In genomic region chr11:11462561-11462890, GRCm38 (mm10) we compare ENCODE assay signal across 8 mouse cellular contexts. TPM values are rescaled to one million over a fixed set of nuclear protein-coding genes. Genes with fewer than 3 reads are reported as not detected.
DNase-seq lines count a peak whose midpoint lies in the region; ATAC-seq and TF ChIP-seq lines count a peak whose summit lies in the region.

No protein-coding gene starts in this region.

- no peaks in the 10 kb centered on the region for H3K9me3 ChIP-seq in limb, embryonic 15.5 days
- H3K9me3 ChIP-seq in stomach, postnatal 0 days (ENCODE audit: control insufficient read depth, low read length): no peaks in the 10 kb centered on the region

- intact Hi-C loops in heart, adult 2 months (cut with DNase I): loop anchor here (10.0 kb wide), 1 partner anchor 512 kb away; no protein-coding TSS in a partner anchor

- H3K4me2 ChIP-seq in limb, embryonic 15.5 days: peak overlapping the region; percentile 74
- peak overlapping the region; percentile 79 for H3K4me2 ChIP-seq in stomach, postnatal 0 days (replicated peaks; ENCODE audit: low read depth)

- no peak overlapping the region for H3K9ac ChIP-seq in heart, adult 2 months (ENCODE audit: low read depth, low read length)
- H3K9ac ChIP-seq in limb, embryonic 15.5 days: no peak overlapping the region
- H3K9ac ChIP-seq in stomach, postnatal 0 days (ENCODE audit: low read length): peak overlapping the region; percentile 79

- H3K27ac ChIP-seq in heart, adult 2 months: no peak overlapping the region; the same call in 1 of the 2 replicates
- peak overlapping the region; percentile 43 for H3K27ac ChIP-seq in thymus, adult 2 months (ENCODE audit: control insufficient read depth, insufficient read depth, low read length)
- peak overlapping the region; percentile 84; the same call in 1 of the 2 replicates for H3K27ac ChIP-seq in limb, embryonic 15.5 days
- no peak overlapping the region for H3K27ac ChIP-seq in stomach, postnatal 0 days (replicated peaks)

- no peak for ATAC-seq in limb, embryonic 15.5 days (ENCODE audit: insufficient number of reproducible peaks, low FRiP score, low TSS enrichment, low read depth)
- ATAC-seq in stomach, postnatal 0 days (ENCODE audit: low FRiP score, low TSS enrichment): no peak

- H3K27me3 ChIP-seq in heart, adult 2 months (ENCODE audit: control insufficient read depth, insufficient read depth, low read length): no peaks in the 10 kb centered on the region
- no peaks in the 10 kb centered on the region for H3K27me3 ChIP-seq in thymus, adult 2 months (ENCODE audit: control insufficient read depth, insufficient read depth, low read length)
- H3K27me3 ChIP-seq in limb, embryonic 15.5 days: no peaks in the 10 kb centered on the region
- no peaks in the 10 kb centered on the region for H3K27me3 ChIP-seq in stomach, postnatal 0 days (ENCODE audit: control insufficient read depth, insufficient read depth, low read length)

- no peak for DNase-seq in heart, adult 2 months
- no peak for DNase-seq in heart, adult 8-10 months (ENCODE audit: low spot score)
- no peak for DNase-seq in thymus, adult 2 months
- no peak for DNase-seq in thymus, postnatal 10 days (ENCODE audit: low spot score in 2 of 2)
- no peak for DNase-seq in stomach, postnatal 0 days (ENCODE audit: low spot score)
- DNase-seq in c-Kit-positive CD71-positive TER-119-positive erythroid progenitor cells, embryonic 14.5 days (ENCODE audit: low spot score): no peak
- no peak for DNase-seq in right cerebral cortex, adult 2 months (ENCODE audit: low spot score in 2 of 2)

- TF ChIP-seq CTCF in heart, adult 2 months (IDR thresholded peaks at IDR 0.05): no peak
- no peak for TF ChIP-seq CTCF in thymus, adult 2 months (IDR thresholded peaks at IDR 0.05; ENCODE audit: borderline replicate concordance, control insufficient read depth, extremely low read depth, insufficient read depth, low read length, poor library complexity)
- no peak for TF ChIP-seq CTCF in stomach, postnatal 0 days (IDR thresholded peaks at IDR 0.05; ENCODE audit: low read depth)

- WGBS in heart, adult 2 months: 75% methylated on average over 5 of the region's 5 CpGs
- 50% methylated on average over 5 of the region's 5 CpGs for WGBS in thymus, adult 2 months
- WGBS in limb, embryonic 15.5 days: 82% methylated on average over 5 of the region's 5 CpGs
- WGBS in stomach, postnatal 0 days: 80% methylated on average over 5 of the region's 5 CpGs

- H3K79me2 ChIP-seq in heart, adult 2 months (replicated peaks; ENCODE audit: control insufficient read depth, insufficient read depth, low read length): no peaks in the 10 kb centered on the region

- H3K4me3 ChIP-seq in heart, adult 2 months: peak overlapping the region; percentile 46
- H3K4me3 ChIP-seq in thymus, adult 2 months (ENCODE audit: control insufficient read depth, insufficient read depth, low read length): peak overlapping the region; percentile 64
- H3K4me3 ChIP-seq in limb, embryonic 15.5 days: peak overlapping the region; percentile 68
- H3K4me3 ChIP-seq in stomach, postnatal 0 days (ENCODE audit: low read depth, low read length): peak overlapping the region; percentile 67

- TF ChIP-seq EP300 in heart, adult 2 months (IDR thresholded peaks at IDR 0.05; ENCODE audit: insufficient read depth, low read depth, low read length): no peak
- TF ChIP-seq EP300 in stomach, postnatal 0 days (optimal IDR thresholded peaks at IDR 0.05): no peak

- TF ChIP-seq POLR2A in heart, adult 2 months (IDR thresholded peaks at IDR 0.05; ENCODE audit: insufficient read depth, low read depth, low read length): no peak
- TF ChIP-seq POLR2A in thymus, adult 2 months (IDR thresholded peaks at IDR 0.05; ENCODE audit: control insufficient read depth, extremely low read depth, insufficient read depth, low read length, poor library complexity): no peak

- no peaks in the 10 kb centered on the region for H3K4me1 ChIP-seq in heart, adult 2 months (ENCODE audit: control insufficient read depth, insufficient read depth, low read length)
- H3K4me1 ChIP-seq in thymus, adult 2 months (replicated peaks; ENCODE audit: control insufficient read depth, insufficient read depth, low read length): no peaks in the 10 kb centered on the region
- peaks cover 3% of the 10 kb centered on the region; the same call in 1 of the 2 replicates for H3K4me1 ChIP-seq in limb, embryonic 15.5 days
- H3K4me1 ChIP-seq in stomach, postnatal 0 days (replicated peaks; ENCODE audit: control insufficient read depth, insufficient read depth): 0 out of 2 replicates have a peak, but pooled peaks cover 3% of the 10 kb centered on the region

- H3K36me3 ChIP-seq in heart, adult 2 months (ENCODE audit: control insufficient read depth, insufficient read depth, low read length): no peaks in the 10 kb centered on the region
- no peaks in the 10 kb centered on the region for H3K36me3 ChIP-seq in thymus, adult 2 months (ENCODE audit: control insufficient read depth, insufficient read depth, low read length)
- H3K36me3 ChIP-seq in limb, embryonic 15.5 days: no peaks in the 10 kb centered on the region
- H3K36me3 ChIP-seq in stomach, postnatal 0 days (ENCODE audit: control insufficient read depth, insufficient read depth, low read length): no peaks in the 10 kb centered on the region

RNA-seq across cellular contexts. Expression of gene Zpbp, which starts 0.3 kb away (rescaled TPM):
- under 1 TPM; 0.52 to 0.60 TPM for total RNA-seq in heart, adult 2 months (2021)
- polyA plus RNA-seq in heart, adult 2 months (2012; rRNA removed): 0.16 and 0.41 TPM in 2 replicates
- total RNA-seq in heart, adult 8-10 months (2022): under 1 TPM; 0.57 to 0.73 (median 0.64) TPM
- polyA plus RNA-seq in thymus, adult 2 months (2012; rRNA removed): 0.53 and 0.54 TPM in 2 replicates
- polyA plus RNA-seq in limb, embryonic 15.5 days (2015; fragmentation: Nextera tagmentation; extraction: Ambion mirVana): 0.58 and 0.63 TPM in 2 replicates
- 0.29 and 0.33 TPM in 2 replicates for polyA plus RNA-seq in stomach, postnatal 0 days (2015; fragmentation: Nextera tagmentation; extraction: Ambion mirVana)

RNA-seq across cellular contexts. Expression of gene Spata48, which starts 0.6 kb away (rescaled TPM):
- total RNA-seq in heart, adult 2 months (2021): 1 to 10 TPM in 1 of 2 experiments, under 1 TPM in 1; 0.59 to 1.0 TPM
- polyA plus RNA-seq in heart, adult 2 months (2012; rRNA removed): 0.20 and 1.1 TPM in 2 replicates
- 1 to 10 TPM in 2 of 4 experiments, under 1 TPM in 1, not detected in 1; 0.80 to 1.3 (median 1.3) TPM for total RNA-seq in heart, adult 8-10 months (2022)
- 4.0 and 6.0 TPM in 2 replicates for polyA plus RNA-seq in thymus, adult 2 months (2012; rRNA removed)
- 0.28 and 0.50 TPM in 2 replicates for polyA plus RNA-seq in limb, embryonic 15.5 days (2015; fragmentation: Nextera tagmentation; extraction: Ambion mirVana)
- polyA plus RNA-seq in stomach, postnatal 0 days (2015; fragmentation: Nextera tagmentation; extraction: Ambion mirVana): 0.78 and 1.2 TPM in 2 replicates

Comparison
In these comparisons a context has a peak if more than half of its experiments do, and no peak if none do; other contexts are left out.
1. H3K27ac ChIP-seq: peak in thymus, adult 2 months (single experiment) and limb, embryonic 15.5 days (single experiment); none in heart, adult 2 months (single experiment) and stomach, postnatal 0 days (single experiment).
2. Peak in every context shown above with its lines, with median percentiles within 50 percentile points of each other: H3K4me3 ChIP-seq.